Mouse (Mus musculus): Measurements from ENCODE around the gene Trmt10b.

Trmt10b gene

DNA sequence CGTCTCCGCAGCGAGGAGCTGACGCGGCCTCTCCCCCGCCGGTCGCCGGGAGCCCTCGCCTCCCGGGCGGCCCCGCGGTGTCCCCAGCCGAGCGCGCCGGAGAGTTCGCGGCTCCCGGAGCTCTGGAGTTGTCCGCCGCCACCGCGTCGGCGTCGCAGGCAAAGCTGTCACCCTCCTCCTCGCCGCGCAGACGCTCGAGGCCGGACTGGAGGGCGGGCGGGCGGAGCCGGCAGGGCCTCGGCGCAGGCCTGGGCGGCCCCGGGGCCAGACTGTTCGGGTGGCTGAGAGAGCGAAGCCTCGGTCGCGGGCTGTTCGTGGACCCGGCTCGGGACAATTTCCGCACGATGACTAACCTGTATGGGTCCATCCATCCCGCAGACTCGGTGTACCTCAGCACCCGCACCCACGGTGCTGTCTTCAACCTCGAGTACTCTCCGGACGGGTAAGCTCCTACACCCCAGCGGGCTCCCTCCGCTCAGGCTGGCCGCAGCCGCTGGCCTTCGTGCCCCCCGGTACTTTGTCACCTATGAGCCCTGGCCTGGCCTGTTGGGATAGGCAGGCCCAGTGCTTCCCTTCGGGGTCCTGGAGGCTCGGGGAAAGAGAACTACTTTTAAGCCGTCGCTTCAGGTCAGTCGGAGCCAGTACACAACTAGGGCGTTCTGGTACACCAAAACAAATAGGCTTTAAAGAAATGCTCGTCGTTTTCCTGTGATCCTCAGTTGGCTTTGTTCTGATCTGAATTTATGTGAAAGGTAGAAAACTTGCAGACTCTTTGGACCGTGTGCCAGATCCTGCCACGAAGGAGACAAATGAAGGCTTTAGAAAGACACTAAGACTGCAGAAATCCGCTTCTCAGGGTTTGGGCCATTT is 45.6 kb downstream of the Trmt10b start, which contains the start of gene Exosc3:
Gene Exosc3, minus strand, starts transcription at position 447 of the 870 bp plus-strand sequence.
- no peak for DNase-seq

DNA sequence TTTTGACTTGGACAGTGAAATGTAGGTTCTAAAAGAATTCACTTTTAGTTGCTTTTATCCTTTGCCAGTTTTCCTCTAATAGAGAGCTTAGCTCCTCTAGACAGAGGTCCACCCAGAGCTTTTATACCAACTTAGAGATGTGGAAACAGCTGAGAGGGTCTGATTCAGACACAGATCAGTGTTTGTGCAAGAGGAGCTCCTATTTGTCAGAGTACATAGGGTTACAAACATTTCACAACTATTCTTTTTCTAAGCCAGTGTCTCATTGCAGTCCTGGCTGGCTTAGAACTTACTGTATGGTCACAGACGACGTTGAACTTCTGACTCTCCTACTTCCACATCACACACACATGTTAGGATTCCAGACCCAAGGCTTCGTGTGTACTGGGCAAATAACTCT is 59.7 kb downstream of the Trmt10b start:
- no peak for DNase-seq

Data from heart, adult 11 months (tissue).